Mouse (Mus musculus) 3T3-L1 (cell line): Measurements from ENCODE around the gene Susd5.

ENCODE experiments used
- DNase-seq: peaks from one replicate; pipeline ENCODE4 v3.0.0-alpha.2; 2015; ENCODE audit warnings: low read depth, low spot score

Susd5 gene

DNA sequence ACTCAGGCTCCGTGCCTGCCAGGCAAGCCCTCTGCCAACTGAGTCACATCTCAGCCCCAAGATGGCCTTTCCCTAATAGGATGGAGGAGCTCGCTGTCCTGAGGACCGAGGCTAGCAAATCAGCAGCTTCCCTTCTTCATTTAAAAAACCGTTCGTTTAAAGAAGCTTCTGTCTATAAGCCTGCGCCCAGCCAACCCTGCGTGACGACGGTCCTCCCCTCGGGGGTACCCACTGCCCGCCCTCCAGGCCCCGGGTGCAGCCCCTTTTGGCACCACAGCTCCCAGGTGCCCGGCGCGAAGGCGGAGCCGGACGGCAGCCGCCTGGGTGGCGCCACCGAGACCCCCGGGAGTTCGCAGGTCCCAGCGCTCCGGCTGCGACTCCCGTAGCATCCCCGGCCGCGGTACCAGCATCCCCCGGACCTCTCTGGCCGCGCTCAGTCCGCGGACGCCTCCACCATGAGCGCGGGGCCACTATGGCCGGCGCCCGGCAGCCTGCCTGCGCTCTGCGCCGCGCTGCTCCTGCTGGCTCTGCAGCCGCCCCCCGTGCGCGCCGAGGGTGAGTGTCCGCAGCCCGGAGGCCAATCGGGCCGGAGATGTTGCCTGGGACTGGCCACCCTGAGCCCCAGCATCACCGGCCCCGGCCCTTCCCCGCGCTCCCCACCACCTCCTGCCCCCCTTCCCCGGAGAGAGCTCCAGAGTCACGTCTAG, at the start of gene Susd5:
TSS of gene Susd5 (plus strand) at position 51 of the 707 bp plus-strand sequence.
- no peak for DNase-seq

GRCm38 (mm10) chr9:114007850-114008350, 49.0 kb upstream of the Susd5 start:
- no peak for DNase-seq

- peak; percentile 14 for DNase-seq
These were observed 47.4 kb upstream of the Susd5 start for GRCm38 (mm10) chr9:114009526-114009925.

GRCm38 (mm10) chr9:114011203-114011602, 45.7 kb upstream of the Susd5 start:
- no peak for DNase-seq

DNA sequence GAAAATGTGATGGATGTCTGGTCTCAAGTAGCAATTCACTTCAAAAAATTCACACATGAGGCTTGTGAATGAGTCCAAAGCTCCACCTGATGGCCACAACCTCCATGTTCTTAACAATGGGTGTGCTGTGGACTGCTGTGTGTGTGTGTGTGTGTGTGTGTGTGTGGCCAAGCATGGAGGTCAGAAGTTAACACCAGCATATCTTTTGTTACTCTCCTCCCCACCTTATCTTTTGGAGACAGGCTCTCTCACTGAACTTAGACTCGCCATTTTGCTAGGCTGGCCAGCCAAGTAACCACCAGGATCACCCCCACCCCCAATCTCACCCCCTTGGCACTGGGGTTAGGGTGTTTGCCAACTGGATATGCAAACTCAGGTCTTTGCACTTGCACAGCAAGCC, 42.9 kb upstream of the Susd5 start:
- DNase-seq = no peak

DNA sequence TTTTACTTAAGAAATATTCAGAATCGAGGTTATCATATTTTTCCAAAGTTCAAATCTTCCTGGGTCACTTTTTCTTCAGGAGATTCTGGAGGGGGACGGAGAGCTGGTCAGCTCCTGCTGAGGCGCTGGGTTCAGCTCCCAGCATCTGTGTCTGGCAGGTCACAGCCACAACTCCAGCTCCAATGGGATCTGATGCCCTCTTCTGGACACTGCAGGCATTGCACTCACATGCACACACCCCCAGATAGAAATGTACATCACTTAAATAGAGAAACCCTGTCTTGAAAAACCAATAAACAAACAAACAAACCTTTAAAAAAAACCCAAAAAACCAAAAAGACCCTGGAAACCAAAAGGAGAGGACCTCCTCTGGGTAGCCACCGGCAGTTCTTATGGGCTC, 41.2 kb upstream of the Susd5 start:
- peak; percentile 29 for DNase-seq

- DNase-seq = peak; percentile 75
These were observed 40.5 kb upstream of the Susd5 start for GRCm38 (mm10) chr9:114016402-114016801.

DNA sequence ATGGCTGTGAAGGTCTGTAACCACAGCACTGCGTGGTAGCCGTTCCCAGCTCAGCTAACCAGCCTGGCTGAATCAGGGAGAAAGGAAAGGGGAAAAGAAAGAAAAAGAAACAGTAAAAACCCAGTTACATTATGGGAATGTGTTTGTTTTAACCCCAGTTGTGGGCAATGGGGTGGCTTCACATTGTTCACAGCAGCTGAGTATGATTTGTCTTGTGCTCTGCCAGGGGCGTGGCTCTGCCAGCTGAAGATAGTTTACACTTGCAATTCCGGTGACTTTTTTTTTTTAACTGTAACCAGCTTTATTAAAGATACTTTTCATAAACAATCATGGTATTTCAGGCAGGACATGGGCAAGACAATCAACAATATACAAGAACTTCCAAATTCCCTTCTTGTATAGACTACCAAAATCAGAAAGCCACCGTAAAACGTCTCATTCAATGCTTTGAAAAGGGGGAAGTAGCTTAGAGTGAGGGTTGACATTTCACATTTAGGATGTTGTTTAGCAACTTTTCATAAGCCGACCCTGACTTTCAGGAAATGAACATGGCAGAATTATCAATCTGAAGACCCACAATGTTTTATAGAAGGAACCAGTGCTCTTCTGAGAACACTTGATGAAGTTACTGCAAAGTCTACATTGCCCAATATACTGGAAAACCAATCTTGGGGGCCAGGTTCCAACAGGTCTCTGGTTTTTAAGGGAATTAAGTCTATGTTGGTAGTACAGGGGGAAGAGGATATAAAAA, 37.8 kb upstream of the Susd5 start:
- no peak for DNase-seq

GRCm38 (mm10) chr9:114022141-114022540, 34.8 kb upstream of the Susd5 start:
- DNase-seq = no peak

- no peak for DNase-seq
These were observed 31.8 kb upstream of the Susd5 start for GRCm38 (mm10) chr9:114025182-114025581.

GRCm38 (mm10) chr9:114025846-114026245, 31.1 kb upstream of the Susd5 start:
- no peak for DNase-seq

- peak; percentile 71 for DNase-seq
These were observed 30.5 kb upstream of the Susd5 start for GRCm38 (mm10) chr9:114026261-114026934.

- no peak for DNase-seq
These were observed 16.0 kb upstream of the Susd5 start for GRCm38 (mm10) chr9:114040945-114041344.

GRCm38 (mm10) chr9:114042490-114042889, 14.4 kb upstream of the Susd5 start:
- no peak for DNase-seq

DNA sequence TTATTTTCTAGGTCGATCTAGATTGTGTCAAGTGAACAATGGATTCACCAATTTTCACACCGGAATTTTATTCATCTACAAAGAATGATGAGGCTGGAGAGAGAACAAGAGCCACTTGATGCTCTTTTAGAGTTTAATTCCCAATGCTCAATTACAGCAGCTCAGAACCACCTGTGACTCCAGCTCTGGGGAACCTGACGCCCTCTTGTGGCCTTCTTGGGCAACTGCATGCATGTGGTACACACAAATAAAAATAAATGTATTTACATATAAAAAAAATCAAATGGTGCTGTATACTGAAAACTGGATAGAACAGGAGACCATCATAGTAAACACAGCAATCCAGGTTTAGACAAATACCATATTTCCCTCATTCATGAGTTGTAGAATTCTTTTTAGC, 12.5 kb upstream of the Susd5 start:
- DNase-seq = peak; percentile 26

GRCm38 (mm10) chr9:114046028-114046427, 10.9 kb upstream of the Susd5 start, which contains the start of gene Fbxl2:
Fbxl2 (minus strand) TSS chr9:114046191.
- no peak for DNase-seq

DNA sequence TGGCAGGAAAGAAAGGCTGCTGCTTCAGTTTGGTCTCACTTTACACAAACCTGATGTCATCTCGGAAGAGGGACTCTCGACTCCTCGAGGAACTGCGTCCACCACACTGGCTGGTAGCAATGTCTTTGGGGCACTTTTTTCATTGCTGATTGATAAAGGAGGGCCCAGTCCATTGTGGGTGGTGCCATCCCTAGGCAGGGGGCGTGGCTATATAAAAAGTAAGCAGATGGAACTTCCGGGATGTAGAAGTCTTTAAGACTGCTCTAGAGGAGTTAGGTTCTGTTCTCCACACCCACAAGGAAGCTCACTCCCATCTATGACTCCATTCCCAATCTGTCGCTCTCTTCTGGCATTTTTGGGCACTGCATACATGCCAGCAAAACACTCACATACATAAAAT, 10.3 kb upstream of the Susd5 start:
- no peak for DNase-seq

- DNase-seq = no peak
These were observed 6.8 kb upstream of the Susd5 start for GRCm38 (mm10) chr9:114050106-114050505.

- no peak for DNase-seq
These were observed 6.2 kb upstream of the Susd5 start for GRCm38 (mm10) chr9:114050778-114051177.

DNA sequence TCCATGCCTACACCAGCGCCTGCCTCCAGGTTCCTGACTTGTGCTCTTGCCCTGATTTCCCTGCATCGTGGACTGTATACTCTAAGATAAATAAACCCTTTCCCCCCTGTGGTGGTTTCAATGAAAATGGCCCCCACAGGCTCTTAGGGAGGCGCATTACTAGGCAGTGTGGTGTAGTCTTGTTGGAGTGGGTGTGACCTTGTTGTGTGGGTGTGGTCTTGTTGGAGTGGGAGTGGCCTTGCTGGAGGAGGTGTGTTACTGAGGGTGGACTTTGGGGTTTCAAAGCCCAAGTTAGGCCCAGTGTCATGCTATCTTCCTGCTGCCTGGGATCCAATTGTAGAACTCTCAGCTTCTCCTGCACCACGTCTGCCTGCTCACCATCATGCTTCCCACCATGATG, 4.9 kb upstream of the Susd5 start:
- no peak for DNase-seq

- no peak for DNase-seq
These were observed 4.1 kb upstream of the Susd5 start for GRCm38 (mm10) chr9:114052866-114053265.

DNA sequence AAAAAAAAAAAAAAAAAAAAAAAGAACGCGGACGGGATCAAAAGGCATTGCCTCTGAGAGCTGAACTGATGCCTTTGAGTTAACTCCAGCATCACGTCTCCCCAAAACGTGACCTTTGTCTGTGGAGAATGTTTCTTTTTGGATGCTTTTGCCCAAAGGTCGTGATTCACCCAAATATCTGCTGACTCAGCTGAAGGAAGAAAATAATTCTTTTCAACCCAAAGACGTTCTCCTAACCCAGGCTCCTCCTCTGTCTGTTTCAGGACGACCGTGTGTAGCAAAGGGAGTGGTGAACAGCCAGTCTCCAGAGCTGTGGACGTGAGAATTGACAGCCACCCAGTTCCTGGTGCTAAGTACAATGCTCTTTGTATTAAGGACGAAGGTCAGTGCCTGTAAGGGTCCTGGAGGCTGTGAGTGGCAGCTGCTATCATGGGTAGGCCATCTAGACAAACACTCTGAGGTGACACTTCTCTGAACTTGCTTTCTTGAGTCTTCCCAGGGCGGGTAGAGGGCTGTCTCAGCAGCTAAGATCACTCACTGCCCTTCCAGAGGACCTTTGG, 11.6 kb downstream of the Susd5 start:
- no peak for DNase-seq
